ENCODE assay signal across 7 mouse cellular contexts in the genomic region with DNA sequence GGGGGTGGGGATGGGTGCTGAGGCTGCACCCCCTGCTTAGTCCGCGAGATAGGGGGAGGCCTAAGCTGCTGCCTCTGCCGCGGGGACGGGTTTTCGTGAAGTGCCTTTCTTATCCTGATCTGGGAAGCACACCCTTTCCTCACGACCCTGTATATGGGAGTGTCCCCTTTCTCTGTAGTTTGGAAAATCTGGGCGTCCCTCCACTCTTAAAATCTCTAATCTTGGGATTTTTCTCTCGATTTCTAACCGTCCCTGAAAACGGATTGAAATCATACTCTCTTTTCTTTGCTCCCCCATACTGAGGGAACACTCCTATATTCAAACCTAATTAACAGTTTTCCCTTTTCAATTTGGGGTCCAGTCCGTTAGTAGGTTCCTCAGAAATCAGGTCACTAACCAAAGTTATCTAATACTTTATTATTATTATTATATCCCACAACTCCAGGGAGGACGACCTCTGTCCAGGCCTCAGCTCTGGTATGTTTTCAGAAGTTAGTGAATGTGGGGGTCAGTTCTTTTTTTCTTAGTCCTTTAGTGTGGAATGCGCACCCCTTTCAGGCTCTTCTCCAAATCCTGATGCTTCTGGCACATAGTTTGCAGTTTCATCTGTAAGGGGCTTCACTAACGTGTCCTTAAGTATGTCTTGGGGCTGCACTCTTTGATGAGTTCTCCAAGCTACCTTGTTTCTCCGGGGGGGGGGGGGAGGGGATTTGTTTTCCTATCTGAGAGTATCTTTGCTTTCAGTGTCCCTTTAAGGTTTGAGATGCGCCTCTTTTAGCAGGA. TPM values are rescaled to one million over a fixed set of nuclear protein-coding genes. Genes with fewer than 3 reads are reported as not detected.
A peak's percentile ranks its signal among the peaks of the same experiment; 100 is the strongest.
DNase-seq lines count a peak whose midpoint lies in the region; ATAC-seq lines count a peak whose summit lies in the region.

No protein-coding gene starts in this region.

- peak overlapping the region; percentile 82 for H3K9ac ChIP-seq in lung, embryonic 15.5 days
- H3K9ac ChIP-seq in limb, embryonic 12.5 days (replicated peaks) = peak overlapping the region; percentile 83
- H3K9ac ChIP-seq in stomach, embryonic 14.5 days (replicated peaks; ENCODE audit: low read depth, low read length) = peak overlapping the region; percentile 78

- peak overlapping the region; percentile 69 for H3K4me2 ChIP-seq in lung, embryonic 15.5 days
- peak overlapping the region; percentile 67 for H3K4me2 ChIP-seq in limb, embryonic 12.5 days
- H3K4me2 ChIP-seq in stomach, embryonic 14.5 days (replicated peaks; ENCODE audit: low read depth, low read length) = peak overlapping the region; percentile 57

- peaks cover 32% of the 10 kb centered on the region for H3K4me1 ChIP-seq in lung, embryonic 15.5 days
- H3K4me1 ChIP-seq in forebrain, embryonic 10.5 days = peaks cover 51% of the 10 kb centered on the region
- peaks cover 35% of the 10 kb centered on the region for H3K4me1 ChIP-seq in limb, embryonic 12.5 days (replicated peaks)
- H3K4me1 ChIP-seq in stomach, embryonic 14.5 days (ENCODE audit: control insufficient read depth, insufficient read depth, low read length) = peaks cover 8% of the 10 kb centered on the region; the same call in 1 of the 2 replicates

- WGBS in lung, embryonic 15.5 days = 2% methylated on average over 17 of the region's 17 CpGs
- WGBS in forebrain, embryonic 10.5 days = 6% methylated on average over 17 of the region's 17 CpGs
- WGBS in limb, embryonic 12.5 days = 4% methylated on average over 17 of the region's 17 CpGs
- 5% methylated on average over 17 of the region's 17 CpGs for WGBS in stomach, embryonic 14.5 days

- DNase-seq in lung, adult 18-20 months = no peak
- no peak for DNase-seq in forebrain, embryonic 10.5 days (ENCODE audit: extremely low spot score, low spot score)
- DNase-seq in adipocyte (ENCODE audit: low spot score) = no peak
- no peak for DNase-seq in ovary, adult 18-20 months (ENCODE audit: low spot score)

- H3K4me3 ChIP-seq in lung, embryonic 15.5 days = peak overlapping the region; percentile 79
- peak overlapping the region; percentile 77 for H3K4me3 ChIP-seq in forebrain, embryonic 10.5 days
- peak overlapping the region; percentile 67 for H3K4me3 ChIP-seq in limb, embryonic 12.5 days (replicated peaks)
- peak overlapping the region; percentile 66 for H3K4me3 ChIP-seq in stomach, embryonic 14.5 days (ENCODE audit: low read depth, low read length)

- no peaks in the 10 kb centered on the region for H3K27me3 ChIP-seq in lung, embryonic 15.5 days
- H3K27me3 ChIP-seq in forebrain, embryonic 10.5 days (ENCODE audit: poor library complexity, severe bottlenecking) = no peaks in the 10 kb centered on the region
- no peaks in the 10 kb centered on the region for H3K27me3 ChIP-seq in limb, embryonic 12.5 days
- no peaks in the 10 kb centered on the region for H3K27me3 ChIP-seq in stomach, embryonic 14.5 days (ENCODE audit: control insufficient read depth, insufficient read depth, low read length)

- peak overlapping the region; percentile 97 for H3K27ac ChIP-seq in lung, embryonic 15.5 days
- H3K27ac ChIP-seq in forebrain, embryonic 10.5 days = peak overlapping the region; percentile 98
- H3K27ac ChIP-seq in limb, embryonic 12.5 days = peak overlapping the region; percentile 95
- H3K27ac ChIP-seq in stomach, embryonic 14.5 days (ENCODE audit: low read length) = peak overlapping the region; percentile 91

- ATAC-seq in lung, embryonic 15.5 days (ENCODE audit: borderline replicate concordance, extremely low read depth, low FRiP score, low TSS enrichment) = no peak
- no peak; the same call in 1 of the 2 replicates for ATAC-seq in limb, embryonic 12.5 days (ENCODE audit: insufficient number of reproducible peaks, insufficient read depth, low FRiP score, low TSS enrichment, low read depth)
- ATAC-seq in stomach, embryonic 14.5 days (ENCODE audit: insufficient number of reproducible peaks, insufficient read depth, low FRiP score, low read depth) = no peak

- 0 out of 2 replicates have a peak, but pooled peaks cover 6% of the 10 kb centered on the region for H3K36me3 ChIP-seq in lung, embryonic 15.5 days
- peaks cover 38% of the 10 kb centered on the region for H3K36me3 ChIP-seq in forebrain, embryonic 10.5 days (replicated peaks)
- H3K36me3 ChIP-seq in limb, embryonic 12.5 days = peaks cover 10% of the 10 kb centered on the region; the same call in 1 of the 2 replicates
- H3K36me3 ChIP-seq in stomach, embryonic 14.5 days (ENCODE audit: control insufficient read depth, insufficient read depth, low read length) = no peaks in the 10 kb centered on the region; the same call in 1 of the 2 replicates

- H3K9me3 ChIP-seq in lung, embryonic 15.5 days = no peaks in the 10 kb centered on the region
- no peaks in the 10 kb centered on the region for H3K9me3 ChIP-seq in forebrain, embryonic 10.5 days
- no peaks in the 10 kb centered on the region for H3K9me3 ChIP-seq in limb, embryonic 12.5 days
- H3K9me3 ChIP-seq in stomach, embryonic 14.5 days (ENCODE audit: control insufficient read depth, low read depth, low read length) = no peaks in the 10 kb centered on the region

RNA-seq across cellular contexts. Expression of a gene that starts 1.1 kb away (rescaled TPM):
- 62.2 and 67.7 TPM in 2 replicates for polyA plus RNA-seq in lung, embryonic 15.5 days (2015; fragmentation: Nextera tagmentation; extraction: Ambion mirVana)
- 71.6 and 77.4 TPM in 2 replicates for polyA plus RNA-seq in forebrain, embryonic 10.5 days (2016; fragmentation: Nextera tagmentation; extraction: Ambion mirVana)
- polyA plus RNA-seq in limb, embryonic 12.5 days (2016; fragmentation: Nextera tagmentation; extraction: Ambion mirVana) = 84.3 and 88.3 TPM in 2 replicates
- 80.6 and 93.0 TPM in 2 replicates for polyA plus RNA-seq in stomach, embryonic 14.5 days (2014; fragmentation: Nextera tagmentation; extraction: Ambion mirVana)

RNA-seq across cellular contexts. Expression of a gene that starts 17.3 kb away (rescaled TPM):
- 559 and 568 TPM in 2 replicates for polyA plus RNA-seq in lung, embryonic 15.5 days (2015; fragmentation: Nextera tagmentation; extraction: Ambion mirVana)
- 542 and 576 TPM in 2 replicates for polyA plus RNA-seq in forebrain, embryonic 10.5 days (2016; fragmentation: Nextera tagmentation; extraction: Ambion mirVana)
- polyA plus RNA-seq in limb, embryonic 12.5 days (2016; fragmentation: Nextera tagmentation; extraction: Ambion mirVana) = 757 and 825 TPM in 2 replicates
- 754 and 766 TPM in 2 replicates for polyA plus RNA-seq in stomach, embryonic 14.5 days (2014; fragmentation: Nextera tagmentation; extraction: Ambion mirVana)

RNA-seq across cellular contexts. Expression of a gene that starts 53.3 kb away (rescaled TPM):
- polyA plus RNA-seq in lung, embryonic 15.5 days (2015; fragmentation: Nextera tagmentation; extraction: Ambion mirVana) = 42.5 TPM in 2 replicates
- polyA plus RNA-seq in forebrain, embryonic 10.5 days (2016; fragmentation: Nextera tagmentation; extraction: Ambion mirVana) = 41.7 and 45.2 TPM in 2 replicates
- 32.9 and 33.7 TPM in 2 replicates for polyA plus RNA-seq in limb, embryonic 12.5 days (2016; fragmentation: Nextera tagmentation; extraction: Ambion mirVana)
- 41.5 and 44.6 TPM in 2 replicates for polyA plus RNA-seq in stomach, embryonic 14.5 days (2014; fragmentation: Nextera tagmentation; extraction: Ambion mirVana)

RNA-seq across cellular contexts. Expression of a gene that starts 53.5 kb away (rescaled TPM):
- polyA plus RNA-seq in lung, embryonic 15.5 days (2015; fragmentation: Nextera tagmentation; extraction: Ambion mirVana) = 340 and 373 TPM in 2 replicates
- 379 and 398 TPM in 2 replicates for polyA plus RNA-seq in forebrain, embryonic 10.5 days (2016; fragmentation: Nextera tagmentation; extraction: Ambion mirVana)
- 447 and 463 TPM in 2 replicates for polyA plus RNA-seq in limb, embryonic 12.5 days (2016; fragmentation: Nextera tagmentation; extraction: Ambion mirVana)
- polyA plus RNA-seq in stomach, embryonic 14.5 days (2014; fragmentation: Nextera tagmentation; extraction: Ambion mirVana) = 380 and 418 TPM in 2 replicates
